Mouse (Mus musculus): ENCODE measurements around the gene Ocel1.

DNA sequence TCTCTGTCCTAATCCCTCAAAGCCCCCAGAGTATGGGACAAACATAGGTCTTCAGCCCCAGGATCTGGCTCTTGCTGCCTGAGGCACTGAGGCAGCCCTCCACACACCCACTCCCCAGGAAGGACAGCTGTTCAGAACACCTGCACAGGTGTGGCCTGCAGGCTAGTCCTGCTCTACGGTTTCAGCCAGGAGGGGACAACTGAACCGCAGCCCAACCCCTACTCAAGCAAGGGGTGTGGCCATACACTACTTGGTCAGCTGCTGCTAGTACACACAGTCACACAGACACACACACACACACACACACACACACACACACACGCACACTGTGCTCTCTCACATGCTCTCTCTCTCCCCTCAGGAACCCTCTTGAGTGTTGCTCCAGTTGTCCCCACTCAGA, 12.8 kb downstream of the Ocel1 start:
- TF ChIP-seq POLR2A (IDR thresholded peaks at IDR 0.05; ENCODE audit: borderline replicate concordance, control insufficient read depth, low read depth, low read length) = no peak
- TF ChIP-seq CTCF (IDR thresholded peaks at IDR 0.05; ENCODE audit: control insufficient read depth, insufficient read depth, low read length) = no peak

Measured in bone marrow, adult 2 months (tissue).